Mouse (Mus musculus) CH12F3 (cell line): Measurements from ENCODE around the gene Vsig8.

Experiments used
- in situ Hi-C: fragments of 300-500 bp; cut with MboI; formaldehyde crosslinking; loops from 2 replicates; pipeline ENCODE4 v1.14.3; 2020; ENCODE audit warnings: low sequenced_read_pairs

The Vsig8 gene

DNA sequence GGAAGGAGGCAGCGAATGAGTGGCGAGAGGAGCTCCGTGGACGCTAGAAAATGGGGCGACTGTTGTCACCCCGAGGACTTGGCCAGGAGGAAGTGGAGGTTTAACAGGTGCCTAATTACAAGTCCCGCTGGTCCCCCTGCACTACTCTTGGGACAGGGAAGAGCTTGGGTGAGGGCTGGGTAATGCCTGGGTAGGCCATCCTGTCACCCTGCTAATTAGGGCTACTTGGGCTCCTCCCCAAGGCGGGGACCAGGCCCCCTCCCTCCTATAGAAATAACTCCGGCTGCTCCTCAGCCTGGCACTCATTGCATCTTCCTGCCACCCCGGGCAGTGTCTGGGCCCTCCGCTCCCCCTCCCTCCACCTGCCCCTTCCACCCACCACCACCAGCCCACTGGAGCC lies at the start of gene Vsig8:
Gene Vsig8, plus strand, starts transcription at position 301 of the 400 bp plus-strand sequence.
- in situ Hi-C loops = no loop called here

DNA sequence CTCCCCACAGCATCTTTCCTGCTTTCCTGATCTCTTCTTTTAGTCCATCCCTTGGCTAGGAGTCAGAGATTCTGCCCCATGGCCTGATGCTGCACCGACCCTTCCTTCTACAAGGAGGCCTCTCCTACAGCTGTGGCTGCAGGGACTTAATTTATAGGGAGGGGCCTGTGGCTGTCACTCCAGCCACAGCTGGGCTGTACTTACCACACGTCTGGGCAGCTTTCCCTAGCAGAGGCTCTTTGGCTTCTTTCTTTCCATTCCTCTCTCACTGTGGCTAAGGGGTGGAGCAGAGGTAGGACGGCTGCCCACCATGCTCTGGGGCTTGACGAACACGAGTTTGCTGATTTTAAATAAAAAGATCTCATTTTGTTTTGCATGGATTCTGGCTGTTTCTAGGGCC lies 48.7 kb upstream of the Vsig8 start:
- in situ Hi-C loops = no loop called here

DNA sequence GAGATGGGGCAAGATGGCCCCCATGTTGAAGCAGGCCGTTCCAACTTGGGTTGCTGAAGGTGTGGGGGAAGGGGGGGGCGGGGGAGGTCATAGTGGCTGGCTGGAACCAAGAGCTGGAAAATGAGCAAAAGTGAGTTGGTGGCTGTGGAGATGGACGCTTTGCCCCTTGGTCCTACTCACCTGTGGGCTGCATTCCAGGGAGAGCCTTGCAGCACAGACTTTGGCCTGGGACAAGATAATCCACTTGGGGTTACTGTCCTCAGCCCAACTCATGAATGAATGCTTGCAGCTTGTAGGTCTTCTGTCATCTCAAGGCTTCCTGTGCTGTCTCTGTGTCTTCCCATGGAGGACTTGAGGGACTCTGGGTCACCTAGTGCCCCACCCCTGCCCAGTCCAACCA lies 48.0 kb upstream of the Vsig8 start:
- in situ Hi-C loops = no loop called here

DNA sequence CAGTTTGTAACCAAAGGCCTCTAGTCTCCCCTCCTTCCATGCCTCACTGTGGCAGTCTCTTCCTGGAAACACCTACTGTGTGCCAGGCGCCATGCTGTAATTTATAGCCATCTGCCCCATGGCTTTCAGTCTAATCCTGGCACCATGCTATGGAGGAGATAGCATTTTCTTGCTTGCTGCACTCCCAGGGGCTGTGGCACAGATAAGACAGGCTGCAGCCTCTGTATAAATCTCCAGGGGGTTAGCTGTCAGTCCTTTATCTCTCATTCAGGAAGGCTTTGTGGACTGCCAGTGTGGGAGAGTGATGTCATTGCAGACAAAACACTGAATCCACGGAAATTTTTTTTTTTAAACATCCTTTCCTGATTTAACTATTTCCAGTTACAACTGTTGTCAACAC lies 47.6 kb upstream of the Vsig8 start:
- in situ Hi-C loops = no loop called here

DNA sequence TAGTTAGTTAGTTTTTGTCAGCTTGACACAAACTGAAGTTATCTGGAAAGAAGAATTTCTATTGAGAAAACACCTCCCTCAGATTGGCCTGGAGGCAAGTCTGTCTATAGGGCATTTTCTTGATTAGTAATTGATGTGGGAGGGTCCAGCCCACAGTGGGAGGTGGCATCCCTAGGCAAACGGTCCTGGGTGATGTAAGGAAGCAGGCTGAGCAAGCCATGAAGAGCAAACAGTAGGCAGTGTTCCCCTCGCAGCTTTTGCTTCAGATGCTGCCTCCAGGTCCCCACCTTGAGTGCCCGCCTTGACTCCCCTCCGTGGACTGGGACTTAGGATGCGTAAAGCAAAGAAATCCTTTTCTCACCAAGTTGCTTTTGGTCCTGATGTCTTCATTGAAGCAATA lies 46.5 kb upstream of the Vsig8 start:
- in situ Hi-C loops = no loop called here

DNA sequence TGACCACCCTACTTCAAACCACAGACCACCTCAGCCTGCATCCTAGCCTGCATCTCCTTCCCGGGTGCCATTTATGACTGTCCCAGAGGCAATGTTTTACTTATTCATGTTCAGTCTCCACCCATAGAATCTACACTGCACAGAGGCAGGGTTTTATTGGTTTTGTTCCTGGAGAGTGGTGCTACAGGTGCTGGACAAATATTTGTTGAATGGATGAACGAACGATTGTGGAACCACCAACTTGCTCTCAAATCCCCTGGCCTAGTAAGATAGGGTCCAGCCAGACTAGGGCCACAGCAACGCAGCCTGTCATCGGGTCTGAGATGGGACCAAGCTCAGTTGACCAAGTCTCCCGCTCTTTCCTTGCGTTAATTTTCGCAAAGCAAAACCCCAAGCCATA lies 45.8 kb upstream of the Vsig8 start:
- in situ Hi-C loops = no loop called here

DNA sequence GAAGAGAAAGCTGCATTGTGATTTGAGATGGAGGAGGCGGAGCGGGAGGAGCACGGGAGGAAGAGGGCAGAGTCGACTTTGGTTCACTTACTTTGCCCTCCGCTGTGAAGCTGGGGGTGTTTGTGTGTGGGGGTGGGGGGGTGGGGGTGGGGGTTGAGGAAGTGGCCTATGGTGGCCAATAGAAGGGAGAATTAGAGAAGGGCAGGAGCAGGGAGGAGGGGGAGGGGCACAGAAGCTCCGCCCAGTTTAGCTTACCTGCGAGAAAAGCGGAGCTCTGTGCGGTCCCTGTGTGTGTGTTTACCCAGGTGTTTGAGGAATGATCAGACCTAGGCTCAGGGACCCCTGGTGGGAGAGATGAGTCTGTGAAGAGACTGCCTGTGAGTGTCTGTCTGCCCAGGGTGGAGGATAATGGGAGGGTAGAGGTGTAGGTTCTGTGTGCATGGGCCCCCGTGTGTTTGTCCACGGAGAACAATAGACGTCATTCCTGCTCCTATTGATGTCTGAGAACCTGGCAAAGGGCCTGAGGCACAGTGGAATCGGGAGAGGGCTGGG lies 45.2 kb upstream of the Vsig8 start:
- in situ Hi-C loops = no loop called here

DNA sequence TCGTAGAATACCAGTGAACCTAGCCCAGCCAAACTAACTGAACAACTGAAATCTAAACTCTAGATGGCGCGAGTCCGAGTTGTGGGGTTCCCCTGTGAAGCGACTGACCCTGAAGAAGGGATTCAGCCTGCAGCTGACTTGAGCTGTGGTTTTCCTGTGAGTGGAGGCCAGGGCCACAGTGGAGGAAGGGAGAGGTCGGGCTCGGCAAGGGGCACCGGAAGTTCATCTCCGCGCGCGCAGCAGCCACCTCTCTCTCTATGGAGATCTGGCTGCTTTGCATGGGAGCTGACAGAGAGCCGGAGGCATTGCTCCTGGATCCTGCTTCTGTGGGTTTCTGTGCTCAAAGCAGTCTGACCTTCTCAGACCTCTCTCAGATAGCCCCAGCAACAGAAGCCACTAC lies 42.8 kb upstream of the Vsig8 start:
- in situ Hi-C loops = no loop called here

DNA sequence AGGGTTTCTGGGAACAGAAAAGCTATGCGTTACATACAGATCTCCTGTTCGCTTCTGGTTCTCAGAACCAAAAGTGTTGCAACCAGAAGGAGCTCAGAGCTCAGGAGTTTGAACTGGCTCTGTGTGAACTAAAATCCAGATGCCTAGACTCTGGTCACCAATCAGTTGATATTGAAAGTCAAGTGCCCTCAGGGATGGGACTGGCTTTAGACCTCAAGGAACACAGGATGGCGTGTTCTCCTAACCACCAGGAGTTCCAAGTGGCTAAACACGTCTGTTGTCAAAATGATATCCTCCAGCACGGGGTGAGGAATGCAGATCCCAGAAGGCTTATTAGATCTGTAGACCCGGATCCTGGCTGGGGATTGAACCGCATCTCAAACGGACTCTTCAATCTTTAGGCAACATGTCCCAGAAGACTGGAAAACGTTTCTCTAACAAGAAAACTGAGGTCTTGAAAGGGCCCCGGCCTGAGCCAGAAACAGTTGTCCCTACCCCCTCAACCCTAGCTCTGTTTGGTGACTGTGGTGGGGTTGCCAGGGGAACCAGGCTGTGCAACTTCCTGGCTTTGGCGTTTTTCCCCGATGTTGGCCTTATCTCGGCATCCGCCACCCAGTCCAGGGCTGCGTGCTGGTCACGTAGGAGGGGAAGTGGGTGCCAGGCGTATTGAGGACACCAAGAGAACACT lies 42.1 kb upstream of the Vsig8 start:
- in situ Hi-C loops = no loop called here

DNA sequence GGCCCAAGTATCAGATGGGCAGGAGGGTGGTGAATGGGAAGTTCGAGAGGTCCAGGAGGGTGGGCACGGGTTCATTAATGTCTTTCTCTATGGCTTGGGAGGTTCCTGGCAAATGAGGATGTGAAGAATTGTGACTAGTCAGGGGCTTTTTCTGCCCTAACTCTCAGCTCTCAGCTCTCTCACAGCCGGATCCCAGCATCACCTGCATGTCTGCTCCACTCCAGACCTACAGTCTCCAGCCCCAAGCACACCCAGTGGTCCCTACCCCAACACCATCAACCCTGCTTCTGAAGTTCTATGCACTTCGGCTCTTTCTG lies 41.6 kb upstream of the Vsig8 start:
- in situ Hi-C loops = no loop called here

DNA sequence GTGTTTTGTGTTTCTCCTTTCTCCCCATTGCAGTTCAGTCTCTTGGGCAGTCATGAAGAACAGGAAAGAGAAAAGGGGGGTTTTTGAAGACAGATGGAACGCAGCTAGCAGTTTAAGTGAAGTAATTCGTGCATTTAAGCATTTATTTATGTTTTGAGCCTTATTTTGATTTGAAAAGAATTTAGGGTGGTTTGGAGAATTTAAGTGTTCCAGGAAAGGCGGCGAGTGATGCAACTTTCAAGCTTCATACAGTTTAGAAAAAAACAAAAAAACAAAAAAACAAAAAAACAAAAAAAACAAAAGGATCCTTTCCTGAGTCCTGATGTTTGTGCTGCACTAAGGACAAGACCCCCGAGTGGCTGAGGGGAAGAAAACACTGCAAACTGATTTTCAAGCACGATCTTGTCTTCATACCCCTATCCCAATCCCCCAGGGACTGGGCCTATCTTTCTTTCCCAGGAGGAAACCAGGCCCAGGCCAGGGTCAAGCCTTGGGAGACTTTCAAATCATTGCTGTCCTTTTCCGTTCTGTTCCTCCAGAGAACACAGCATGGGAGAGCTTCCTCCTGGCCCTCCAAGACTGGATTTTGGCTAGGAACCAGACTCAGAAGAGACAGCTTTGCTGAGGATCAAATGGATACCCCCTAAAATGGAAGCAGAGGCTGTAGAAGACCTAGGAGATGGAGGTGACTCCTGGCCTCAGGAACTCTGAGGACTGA lies 41.0 kb upstream of the Vsig8 start:
- in situ Hi-C loops = no loop called here

DNA sequence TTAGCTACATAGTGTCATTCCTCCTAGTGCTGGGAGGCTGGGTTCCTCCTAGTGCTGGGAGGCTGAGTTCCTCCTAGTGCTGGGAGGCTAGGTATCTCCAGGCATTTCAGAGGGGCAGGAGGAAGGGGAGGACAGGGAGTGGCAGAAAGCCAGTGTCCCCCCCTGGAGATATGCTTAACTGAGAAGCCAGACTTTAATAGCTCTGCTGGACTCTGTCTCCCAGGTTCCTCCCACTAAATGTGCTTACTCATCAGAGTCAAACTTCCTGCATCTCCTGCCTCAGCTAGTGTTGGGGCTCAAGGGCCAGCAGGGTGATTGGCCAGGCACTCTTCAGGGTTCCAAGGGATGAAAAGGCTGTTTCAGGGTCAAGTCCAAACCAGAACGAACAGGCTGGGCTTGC lies 40.3 kb upstream of the Vsig8 start:
- in situ Hi-C loops = no loop called here

DNA sequence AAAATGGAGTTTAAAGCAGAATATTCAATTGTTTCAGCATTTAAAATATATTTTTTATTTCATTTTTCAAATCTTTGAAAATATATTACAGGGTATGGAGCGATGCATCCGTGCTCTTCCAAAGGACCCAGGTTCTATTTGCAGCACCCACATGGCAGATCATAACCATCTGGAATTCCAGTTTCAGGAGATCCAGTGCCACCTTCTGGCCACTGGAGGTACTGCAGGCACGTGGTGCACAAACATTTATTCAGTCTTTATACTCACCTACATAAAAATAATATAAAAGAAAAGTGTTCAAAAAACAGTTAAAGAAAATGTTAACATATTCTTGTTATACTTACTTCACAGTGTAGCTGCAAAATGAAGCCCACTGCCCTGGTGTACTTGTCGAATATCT lies 37.7 kb upstream of the Vsig8 start:
- in situ Hi-C loops = no loop called here

DNA sequence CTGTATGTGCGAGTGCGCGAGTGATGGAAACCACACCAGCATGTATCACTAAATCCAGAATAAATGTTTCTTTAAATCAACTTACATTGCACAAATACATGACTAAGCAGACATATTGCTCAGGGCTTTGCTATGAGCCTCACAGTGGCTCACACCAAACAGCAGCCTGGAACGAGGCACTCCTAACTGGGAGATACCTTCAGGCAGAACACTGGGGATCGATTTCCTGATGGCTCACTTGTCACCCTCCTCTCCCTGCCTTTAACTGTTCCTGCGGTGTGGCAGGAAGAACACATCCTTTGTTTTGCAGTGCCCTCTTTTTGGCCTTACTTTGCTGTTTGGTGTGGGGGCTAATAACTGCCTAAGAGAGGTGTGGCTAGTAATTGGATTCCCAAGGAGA lies 36.1 kb upstream of the Vsig8 start:
- in situ Hi-C loops = no loop called here

DNA sequence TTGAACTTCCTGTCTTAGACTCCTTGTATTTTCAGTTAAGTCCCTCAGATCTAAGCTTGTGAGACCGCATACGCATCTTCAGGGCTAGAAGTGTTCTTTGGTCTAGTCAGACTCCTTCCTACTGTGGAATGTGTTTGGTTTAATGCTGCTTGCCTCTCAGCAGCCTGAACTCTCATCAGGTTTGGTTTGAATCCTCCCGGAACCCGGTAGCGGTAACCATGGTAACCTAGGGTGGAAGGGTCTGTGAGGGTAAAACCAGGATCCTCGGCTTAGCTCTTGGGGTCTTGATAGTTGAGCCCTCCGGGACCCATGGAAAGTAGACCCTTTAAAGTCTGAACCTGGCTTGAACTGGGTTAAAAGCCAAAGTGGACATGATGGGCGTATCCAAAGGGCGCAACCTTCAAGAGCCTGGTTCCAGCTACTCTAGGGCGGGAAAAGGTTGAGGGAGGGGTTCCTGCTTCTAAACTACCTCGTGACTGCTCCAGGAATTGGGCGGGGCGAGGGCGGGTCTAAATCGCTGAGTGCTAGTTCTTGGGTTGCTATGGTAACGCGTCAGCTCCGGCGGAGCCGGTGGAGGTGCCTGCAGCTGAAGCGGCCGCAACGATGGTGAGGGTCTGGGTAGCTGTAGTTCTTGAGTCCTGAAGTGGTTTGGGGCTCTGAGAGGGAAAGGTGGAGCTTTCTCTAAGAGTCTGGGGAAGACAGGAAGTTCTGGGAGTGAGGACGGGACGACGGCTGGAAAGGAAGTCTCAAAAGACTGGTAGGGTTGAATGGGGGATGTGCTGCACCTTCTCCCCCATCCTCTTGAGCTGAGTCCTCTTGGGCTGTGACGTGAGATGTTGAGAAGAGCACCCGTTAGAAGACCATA lies 34.9 kb upstream of the Vsig8 start, which contains the start of gene Cfap45:
Gene Cfap45, plus strand, starts transcription at position 226 of the 865 bp plus-strand sequence.
- in situ Hi-C loops = no loop called here

DNA sequence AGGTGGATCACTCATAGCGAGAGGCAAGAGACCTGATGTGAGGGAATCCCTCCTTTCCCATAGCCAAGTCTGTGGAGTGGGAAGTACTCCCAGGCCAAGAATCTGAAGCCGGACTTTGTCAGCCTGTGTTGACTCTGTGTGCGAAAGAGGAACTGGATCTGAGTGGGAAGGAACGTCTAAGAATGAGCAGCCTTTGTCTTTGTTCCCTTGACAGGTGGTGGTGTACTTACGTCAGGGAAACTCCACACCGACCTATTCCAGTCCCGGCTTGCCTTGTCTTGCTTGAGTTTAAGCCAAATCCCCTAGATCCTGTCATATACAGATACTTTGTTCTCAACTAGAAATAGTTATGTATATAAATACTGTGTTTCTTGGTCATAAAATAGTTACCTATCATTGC lies 33.2 kb upstream of the Vsig8 start:
- in situ Hi-C loops = no loop called here

DNA sequence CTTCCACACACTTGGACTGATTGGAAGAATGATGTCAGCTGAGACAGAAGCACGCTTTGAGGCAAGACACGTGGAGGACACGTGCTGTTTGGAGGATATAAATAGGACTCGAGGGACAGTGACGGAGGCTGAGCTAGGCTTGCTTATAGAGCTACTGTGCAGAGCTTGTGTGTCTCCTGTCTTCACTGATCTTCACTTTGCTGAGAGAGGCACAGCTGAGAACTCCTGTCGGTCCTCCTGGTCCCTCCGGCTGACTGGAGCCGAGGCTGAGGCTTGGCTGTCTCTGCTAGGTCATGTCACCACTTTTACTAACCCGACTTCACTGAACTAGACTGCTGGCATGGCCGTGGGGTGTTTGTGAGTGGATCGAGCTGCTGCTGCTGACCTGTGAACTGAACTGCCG lies 32.0 kb upstream of the Vsig8 start:
- in situ Hi-C loops = no loop called here

DNA sequence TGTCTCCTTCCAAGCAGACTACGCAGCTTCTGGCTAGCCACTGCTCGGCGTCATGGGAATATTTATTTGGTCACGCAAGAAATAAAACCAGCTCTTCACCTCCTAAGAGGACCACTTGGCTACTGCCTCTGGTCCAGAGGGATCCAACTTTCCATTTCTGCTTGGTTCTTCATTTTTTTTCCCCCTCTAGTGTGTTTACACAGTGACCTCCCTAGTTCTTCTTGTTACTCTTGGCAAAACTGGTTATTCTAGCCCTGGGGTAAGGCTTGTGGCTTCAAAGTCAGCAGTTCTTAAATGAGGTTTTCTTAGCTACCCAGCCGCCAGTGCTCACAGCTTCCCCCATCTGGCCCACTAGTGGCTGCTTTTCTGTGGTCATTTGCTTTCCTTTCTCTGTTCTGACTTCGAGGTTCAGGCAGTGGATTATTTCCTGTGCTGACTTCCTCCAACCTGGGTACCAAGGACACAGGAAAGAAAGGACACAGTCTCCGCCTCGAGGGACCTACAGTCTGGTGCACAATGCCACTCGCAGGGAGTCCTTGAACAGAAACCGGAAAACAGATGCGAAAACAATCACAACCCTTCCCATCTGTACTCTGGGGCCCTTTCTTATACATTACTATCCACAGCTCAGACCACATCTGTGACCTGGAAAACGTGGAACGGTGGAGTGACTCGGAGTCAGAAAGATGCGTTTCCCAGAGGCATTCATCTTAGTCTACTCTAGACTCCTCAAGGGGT lies 30.5 kb upstream of the Vsig8 start:
- in situ Hi-C loops = no loop called here

DNA sequence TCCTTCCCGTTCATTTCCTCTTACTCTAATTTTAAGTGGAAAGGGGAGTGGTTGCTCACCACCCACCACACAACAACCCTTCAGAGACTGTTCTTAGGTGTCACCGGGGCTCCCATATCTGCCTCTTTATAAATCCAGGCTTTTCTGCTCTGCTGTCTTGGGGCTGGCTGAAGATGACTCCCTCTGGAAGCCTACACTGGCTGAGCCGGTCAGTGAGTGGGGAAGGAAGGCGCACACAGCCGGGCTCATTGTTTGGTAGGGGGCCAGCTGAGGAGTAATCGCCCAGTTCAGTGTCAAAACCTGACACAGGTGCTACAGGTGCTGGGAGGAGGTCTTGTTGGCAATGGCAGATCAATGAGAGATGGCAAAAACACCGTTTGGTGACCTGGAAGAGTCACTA lies 29.8 kb upstream of the Vsig8 start:
- in situ Hi-C loops = no loop called here

DNA sequence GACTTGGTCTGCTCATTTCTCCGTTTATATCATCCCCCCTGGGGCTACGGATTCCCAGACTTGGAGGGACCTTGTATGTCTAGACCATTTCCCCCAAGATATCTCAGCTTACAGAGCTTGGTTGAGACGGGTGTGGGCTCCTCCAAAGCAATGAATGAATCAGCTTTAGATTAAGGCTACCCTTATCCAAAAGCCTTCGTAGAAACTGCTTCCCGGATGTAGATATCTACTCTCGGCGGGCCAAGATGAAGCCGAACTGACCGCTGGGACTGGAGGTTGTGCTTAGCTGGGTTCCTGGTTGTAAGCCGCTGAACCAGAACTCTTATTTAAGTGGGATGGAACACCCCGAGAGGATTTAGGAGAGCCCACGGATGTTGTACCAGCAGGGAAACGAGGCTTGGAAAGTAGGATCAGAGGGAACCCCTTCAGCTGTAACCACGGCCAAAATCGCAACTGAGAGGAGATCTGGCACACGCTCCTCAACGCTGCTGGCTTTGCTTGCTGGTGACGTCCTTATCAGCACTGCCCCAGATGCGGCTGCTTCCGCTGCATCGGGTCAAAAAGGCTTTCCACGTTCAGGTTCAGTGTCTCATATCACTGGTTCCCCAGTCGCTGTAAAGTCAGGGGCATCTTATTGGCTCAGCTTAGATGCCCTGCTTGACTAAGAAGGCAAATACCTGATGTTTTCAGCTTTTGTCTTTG lies 29.2 kb upstream of the Vsig8 start:
- in situ Hi-C loops = no loop called here
